Mouse (Mus musculus): ENCODE results near the gene Dnal1.

DNA sequence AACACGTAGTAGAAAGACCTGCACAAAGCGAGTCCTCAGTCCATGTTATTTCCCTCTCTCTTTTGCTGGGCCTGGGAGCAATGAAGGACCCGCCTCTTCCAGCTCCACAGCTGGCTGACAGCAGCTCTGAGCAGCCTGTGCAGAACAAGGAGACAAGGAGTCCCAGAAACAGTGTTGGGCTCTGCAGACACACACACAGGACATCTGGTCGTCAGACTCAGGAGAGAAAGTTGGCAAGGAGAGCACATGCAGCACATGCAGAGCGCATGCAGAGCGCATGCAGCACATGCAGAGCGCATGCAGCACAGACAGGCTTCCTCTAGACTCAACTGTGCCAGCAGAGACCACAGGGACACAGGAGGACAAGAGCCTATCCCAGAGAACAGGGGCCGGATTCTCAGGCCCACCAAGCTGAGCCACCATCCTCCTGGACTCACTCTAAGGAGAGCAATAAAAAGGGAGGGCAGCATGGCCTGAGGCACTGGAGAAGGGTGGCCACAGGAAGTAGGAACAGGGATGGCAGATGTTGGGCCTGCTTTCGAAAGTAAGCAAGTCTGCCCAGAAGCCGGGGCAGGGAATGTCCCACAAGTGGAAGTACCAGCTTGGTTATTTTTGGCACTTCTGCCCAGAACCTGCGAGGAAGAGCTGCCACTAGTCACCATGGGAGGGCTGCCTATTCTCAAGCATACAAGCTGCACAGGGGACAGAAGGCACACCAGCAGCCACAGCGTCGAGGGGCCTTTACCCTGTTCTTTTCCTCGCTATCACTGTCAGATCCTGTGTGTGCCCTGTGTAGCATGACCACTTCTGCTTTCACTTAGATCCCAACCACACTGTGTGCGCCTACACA lies 73.8 kb downstream of the Dnal1 start:
- TF ChIP-seq CTCF (IDR thresholded peaks at IDR 0.05) (no peak), EP300 (IDR thresholded peaks at IDR 0.05) (no peak)
